Mouse (Mus musculus): ENCODE measurements around the gene Mum1l1.
"Not testable (repeated sequence)": the region's sequence is repeated elsewhere in the genome, so short reads cannot be mapped to it uniquely, and the experiment has no call there.

DNA sequence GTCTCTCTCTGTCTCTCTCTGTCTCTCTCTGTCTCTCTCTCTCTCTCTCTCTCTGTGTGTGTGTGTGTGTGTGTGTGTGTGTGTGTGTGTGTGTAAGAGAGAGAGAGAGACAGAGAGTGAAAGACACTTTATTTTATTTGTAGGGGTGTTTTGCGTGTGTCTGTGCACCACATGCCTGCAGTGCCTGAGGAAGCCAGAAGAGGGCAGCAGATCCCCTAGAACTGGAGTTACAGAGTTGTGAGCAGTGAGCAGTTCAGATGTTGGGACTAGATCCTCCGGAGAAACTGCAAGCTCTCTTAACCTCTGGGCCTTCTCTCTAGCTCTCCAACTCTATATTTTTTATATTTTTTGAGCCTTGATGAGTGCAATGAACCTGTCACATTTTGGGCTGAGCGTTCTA, 18.3 kb upstream of the Mum1l1 start:
- not testable (repeated sequence) for TF ChIP-seq CTCF, POLR2A (IDR thresholded peaks at IDR 0.05; ENCODE audit: extremely low read depth, insufficient read depth, low read length)
